Mouse (Mus musculus) cerebellum, adult 18-20 months (tissue): ENCODE results near the gene Ttn.
A peak's percentile ranks its signal among the peaks of the same experiment; 100 is the strongest.
"Not testable (repeated sequence)": the region's sequence is repeated elsewhere in the genome, so short reads cannot be mapped to it uniquely, and the experiment has no call there.

Experiments
- DNase-seq, 2 experiments: peaks; one replicate each; pipeline ENCODE4 v3.0.0; 2021

Ttn gene

GRCm38 (mm10) chr2:76982391-76983145 is at the start of gene Ttn:
Ttn (minus strand) TSS chr2:76982547.
- DNase-seq: no peak

GRCm38 (mm10) chr2:77020649-77021048 is 38.3 kb upstream of the Ttn start:
- no peak for DNase-seq

- no peak for DNase-seq
Observed at GRCm38 (mm10) chr2:77017735-77018134, 35.4 kb upstream of the Ttn start.

- DNase-seq: not testable (repeated sequence)
Observed at GRCm38 (mm10) chr2:77013449-77013848, 31.1 kb upstream of the Ttn start.

- DNase-seq: no peak
Observed at GRCm38 (mm10) chr2:77011981-77012380, 29.6 kb upstream of the Ttn start.

- DNase-seq: no peak
Observed at GRCm38 (mm10) chr2:77007015-77007414, 24.7 kb upstream of the Ttn start.

- no peak for DNase-seq
Observed at GRCm38 (mm10) chr2:77003148-77003547, 20.8 kb upstream of the Ttn start.

- no peak for DNase-seq
Observed at GRCm38 (mm10) chr2:76998351-76998750, 16.0 kb upstream of the Ttn start.

GRCm38 (mm10) chr2:76992493-76993201 is 10.3 kb upstream of the Ttn start:
- no peak for DNase-seq

- DNase-seq: no peak
Observed at GRCm38 (mm10) chr2:76987317-76987716, 5.0 kb upstream of the Ttn start.

GRCm38 (mm10) chr2:76984384-76984783 is 2.0 kb upstream of the Ttn start:
- no peak for DNase-seq

GRCm38 (mm10) chr2:76983601-76984000 is 1.3 kb upstream of the Ttn start:
- DNase-seq: no peak

GRCm38 (mm10) chr2:76981717-76982116 is 630 bp downstream of the Ttn start:
- DNase-seq: no peak

GRCm38 (mm10) chr2:76980146-76980545 is 2.2 kb downstream of the Ttn start:
- DNase-seq: peak in 1 of 2 experiments; percentile 13

- DNase-seq: no peak
Observed at GRCm38 (mm10) chr2:76977650-76978049, 4.7 kb downstream of the Ttn start.

GRCm38 (mm10) chr2:76972051-76972450 is 10.3 kb downstream of the Ttn start:
- no peak for DNase-seq

GRCm38 (mm10) chr2:76971069-76971468 is 11.3 kb downstream of the Ttn start:
- no peak for DNase-seq

GRCm38 (mm10) chr2:76970669-76971068 is 11.7 kb downstream of the Ttn start:
- DNase-seq: no peak

- no peak for DNase-seq
Observed at GRCm38 (mm10) chr2:76970204-76970603, 12.1 kb downstream of the Ttn start.

GRCm38 (mm10) chr2:76969637-76970036 is 12.7 kb downstream of the Ttn start:
- DNase-seq: no peak

- DNase-seq: peak; percentile 60 to 72
Observed at GRCm38 (mm10) chr2:76968919-76969318, 13.4 kb downstream of the Ttn start.

GRCm38 (mm10) chr2:76966582-76966981 is 15.8 kb downstream of the Ttn start:
- no peak for DNase-seq

GRCm38 (mm10) chr2:76966013-76966412 is 16.3 kb downstream of the Ttn start:
- no peak for DNase-seq

- no peak for DNase-seq
Observed at GRCm38 (mm10) chr2:76965542-76965941, 16.8 kb downstream of the Ttn start.
